Mouse (Mus musculus) liver, postnatal 0 days (tissue): Measurements from ENCODE around the gene Lysmd3. TPM values are rescaled to one million over a fixed set of nuclear protein-coding genes. Genes with fewer than 3 reads are reported as not detected.

Experiments
- ATAC-seq: fragments of 200-750 bp; cut with Nextera tagmentation; 2 replicates; pipeline ENCODE4 v1.8.0; 2017; ENCODE audit warnings: mild to moderate bottlenecking, moderate library complexity
- DNase-seq: peaks from one replicate; pipeline ENCODE4 v3.0.0-alpha.2; 2016
- H3K27ac ChIP-seq: fragments of 300-500 bp; sonication (generic); 2 replicates; pipeline ENCODE4 v1.5.1; 2014; ENCODE audit warnings: antibody characterized with exemption, moderate library complexity, mild to moderate bottlenecking, low read depth
- H3K27me3 ChIP-seq: fragments of 300-500 bp; sonication (generic); 2 replicates; pipeline ENCODE4 v1.6.1; 2014; ENCODE audit warnings: low read length, control low read depth, mixed read lengths; ENCODE audit not compliant: insufficient read depth
- H3K36me3 ChIP-seq: fragments of 300-500 bp; sonication (generic); replicated peaks from 2 replicates; pipeline ENCODE4 v1.6.1; 2014; ENCODE audit warnings: mild to moderate bottlenecking, control low read depth, low read length, moderate library complexity, mixed read lengths; ENCODE audit not compliant: insufficient read depth
- H3K4me1 ChIP-seq: fragments of 300-500 bp; sonication (generic); 2 replicates; pipeline ENCODE4 v1.6.1; 2014; ENCODE audit warnings: antibody characterized with exemption, mild to moderate bottlenecking, control low read depth; ENCODE audit not compliant: insufficient read depth
- H3K4me2 ChIP-seq: fragments of 300-500 bp; sonication (generic); 2 replicates; pipeline ENCODE4 v1.6.1; 2014; ENCODE audit warnings: low read depth, mild to moderate bottlenecking, low read length, moderate library complexity, mixed read lengths
- H3K4me3 ChIP-seq: fragments of 300-500 bp; sonication (generic); 2 replicates; pipeline ENCODE4 v1.5.1; 2014; ENCODE audit warnings: low read depth, low read length
- H3K9ac ChIP-seq: fragments of 300-500 bp; sonication (generic); replicated peaks from 2 replicates; pipeline ENCODE4 v1.6.1; 2014; ENCODE audit warnings: mild to moderate bottlenecking, moderate library complexity
- H3K9me3 ChIP-seq: fragments of 300-500 bp; sonication (generic); 2 replicates; pipeline ENCODE4 v1.6.1; 2016; ENCODE audit warnings: mild to moderate bottlenecking, control low read depth, low read length, mixed read lengths
- CTCF ChIP-seq: sonication (generic); IDR thresholded peaks from 2 replicates; pipeline ENCODE4 v1.5.1; 2016; ENCODE audit warnings: antibody characterized with exemption, low read depth
- EP300 ChIP-seq: IDR thresholded peaks from 2 replicates; pipeline ENCODE4 v1.6.1; 2016; ENCODE audit warnings: antibody characterized with exemption, low read depth, mild to moderate bottlenecking
- WGBS: fragments of 180-500 bp; shearing (Covaris S2); extraction: QIAGEN DNeasy Blood & Tissue Kit; methylation state at CpG from one replicate; pipeline ENCODE4 v1.1.7; 2014; ENCODE audit not compliant: insufficient replicate concordance; 5-methylcytosine and 5-hydroxymethylcytosine counted together
- polyA plus RNA-seq: library from polyadenylated mRNA; unstranded; fragments of >200 nt; fragmentation: Nextera tagmentation; extraction: Ambion mirVana; gene quantifications from 2 replicates; pipeline ENCODE4 v1.2.1, GENCODE M21; 2015

The Lysmd3 gene
- polyA plus RNA-seq, 1 experiment from 2014 or later = 10.2 TPM

DNA sequence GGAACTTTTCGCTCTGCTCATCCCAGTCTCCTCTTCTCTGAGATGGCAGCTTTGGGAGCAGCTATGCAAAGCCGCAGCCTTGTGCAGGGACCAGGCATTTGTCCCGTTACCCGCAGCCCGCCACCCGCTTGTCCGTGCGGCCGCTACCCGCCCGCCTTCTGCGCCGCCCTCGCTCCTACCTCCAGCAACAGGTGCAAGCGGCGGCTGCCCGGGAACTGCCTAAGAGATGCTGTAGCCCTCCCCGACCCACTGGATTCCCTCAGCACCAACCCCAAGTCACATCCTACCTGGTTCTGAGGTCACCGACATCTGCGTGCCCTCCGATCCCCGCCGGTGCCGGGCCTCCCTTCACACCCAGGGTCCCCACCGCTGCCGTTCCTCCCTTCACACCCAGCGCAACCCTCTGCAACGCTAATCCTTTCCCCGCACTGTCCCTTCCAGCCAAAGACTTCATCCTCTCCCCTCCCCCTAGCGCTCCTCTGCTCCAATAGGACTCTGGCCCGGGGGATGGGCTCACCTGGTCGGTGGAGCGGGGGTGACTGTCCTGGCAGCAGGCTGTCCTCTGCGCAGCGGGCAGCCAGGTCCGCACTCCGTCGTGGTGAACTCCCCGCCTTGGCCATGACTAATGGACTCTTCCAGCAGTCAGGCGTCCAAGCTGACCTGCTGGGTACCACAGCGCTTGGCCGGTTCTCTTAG is 24.6 kb upstream of the Lysmd3 start, which contains the start of gene Adgrv1:
Gene Adgrv1, minus strand, starts transcription at position 435 of the 696 bp plus-strand sequence.
- peaks cover 19% of the 10 kb centered on the region for H3K27me3 ChIP-seq
- no peak within 1 kb of the TSS for H3K27ac ChIP-seq
- H3K36me3 ChIP-seq = no peaks in the 10 kb centered on the region
- no peak for TF ChIP-seq CTCF
- TF ChIP-seq EP300 = no peak
- ATAC-seq (peak; percentile 99), DNase-seq (peak; percentile 74)
- 4% methylated on average over 42 of the region's 42 CpGs for WGBS
- no peak within 1 kb of the TSS for H3K9ac ChIP-seq
- peaks cover 7% of the 10 kb centered on the region; the same call in 1 of the 2 replicates for H3K4me1 ChIP-seq
- peak within 1 kb of the TSS; percentile 19 for H3K4me3 ChIP-seq
- H3K9me3 ChIP-seq = no peaks in the 10 kb centered on the region
- H3K4me2 ChIP-seq = peak within 1 kb of the TSS; percentile 33; the same call in 1 of the 2 replicates

- DNase-seq = no peak
- no peak overlapping the region for H3K4me3 ChIP-seq
- H3K4me2 ChIP-seq = no peak overlapping the region
- no peak overlapping the region for H3K9ac ChIP-seq
- WGBS = 54% methylated on average over 4 of the region's 4 CpGs
- no peaks in the 10 kb centered on the region for H3K36me3 ChIP-seq
- TF ChIP-seq CTCF = no peak
- TF ChIP-seq EP300 = no peak
- H3K4me1 ChIP-seq = no peaks in the 10 kb centered on the region
- no peaks in the 10 kb centered on the region for H3K9me3 ChIP-seq
- H3K27me3 ChIP-seq = no peaks in the 10 kb centered on the region
- no peak overlapping the region for H3K27ac ChIP-seq
- ATAC-seq = no peak
These were observed 17.8 kb upstream of the Lysmd3 start for GRCm38 (mm10) chr13:81639624-81640023.

DNA sequence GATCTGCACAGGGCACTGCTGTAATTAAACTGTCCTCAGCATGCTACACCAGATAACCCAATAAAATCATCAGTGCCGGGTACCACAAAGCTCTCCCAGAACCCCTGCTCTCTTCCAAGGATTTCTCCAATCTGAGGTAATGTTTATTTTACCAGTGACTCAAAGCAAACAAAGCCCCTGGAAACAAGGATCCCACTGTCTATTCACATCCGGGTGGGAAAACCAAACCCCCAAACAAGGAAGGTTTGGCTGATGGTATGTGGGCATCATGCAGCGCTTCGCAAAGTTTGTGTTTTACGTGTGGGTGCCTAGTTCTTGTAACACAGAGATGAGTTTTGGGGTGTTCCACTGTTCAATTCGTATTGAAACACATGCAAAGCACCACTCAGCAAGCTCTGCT is 16.6 kb upstream of the Lysmd3 start:
- no peak for TF ChIP-seq CTCF
- TF ChIP-seq EP300 = no peak
- Histone ChIP-seq H3K27ac (no peak overlapping the region), H3K27me3 (no peaks in the 10 kb centered on the region), H3K9ac (no peak overlapping the region), H3K9me3 (no peaks in the 10 kb centered on the region), H3K4me3 (no peak overlapping the region), H3K4me2 (no peak overlapping the region), H3K4me1 (peaks cover 5% of the 10 kb centered on the region; the same call in 1 of the 2 replicates), H3K36me3 (no peaks in the 10 kb centered on the region)
- DNase-seq = no peak
- ATAC-seq = no peak
- 45% methylated on average over 6 of the region's 6 CpGs for WGBS

DNA sequence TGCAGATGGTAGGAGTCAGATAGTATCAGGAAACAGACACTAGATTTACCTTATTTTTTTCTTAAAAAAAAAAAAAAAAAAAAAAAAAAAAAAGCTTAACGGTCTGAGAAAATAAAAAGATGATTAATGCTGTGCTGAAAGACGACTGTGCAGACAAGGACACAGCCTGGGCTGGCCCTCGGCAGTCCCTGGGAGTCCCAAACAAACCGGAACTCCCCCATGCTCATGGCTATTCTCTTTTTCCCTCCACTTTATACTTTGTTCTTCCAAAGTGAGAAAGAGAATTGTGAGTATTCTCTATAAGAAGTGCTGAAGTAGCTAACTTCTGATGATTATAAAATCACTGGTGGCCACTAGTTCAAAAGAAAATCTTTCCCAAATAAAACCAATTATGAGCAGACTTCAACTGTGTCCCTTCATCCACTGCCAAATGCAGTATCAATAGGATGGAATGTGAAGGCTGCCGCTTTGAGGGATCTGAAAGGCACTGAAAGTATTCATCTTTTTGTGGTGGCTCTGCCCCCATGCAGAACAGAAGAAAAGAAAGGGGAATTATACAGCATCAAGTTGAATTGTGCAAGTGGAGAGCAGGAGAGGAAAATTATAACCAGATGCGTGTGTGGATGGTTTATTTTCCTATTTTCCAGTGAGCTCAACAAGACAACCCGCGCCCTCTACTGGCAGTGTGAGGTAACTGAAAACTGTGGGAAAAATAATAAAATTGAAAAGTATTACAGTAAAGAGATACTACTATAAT is 16.0 kb upstream of the Lysmd3 start:
- 19% methylated on average over 8 of the region's 8 CpGs for WGBS
- no peaks in the 10 kb centered on the region for H3K27me3 ChIP-seq
- H3K36me3 ChIP-seq = no peaks in the 10 kb centered on the region
- H3K4me1 ChIP-seq = peaks cover 5% of the 10 kb centered on the region; the same call in 1 of the 2 replicates
- no peak for TF ChIP-seq EP300
- peak; percentile 82 for TF ChIP-seq CTCF
- peak; percentile 62 for DNase-seq
- H3K9ac ChIP-seq = no peak overlapping the region
- no peaks in the 10 kb centered on the region for H3K9me3 ChIP-seq
- H3K4me3 ChIP-seq = no peak overlapping the region
- ATAC-seq = no peak
- H3K4me2 ChIP-seq = peak overlapping the region; percentile 26; the same call in 1 of the 2 replicates
- no peak overlapping the region for H3K27ac ChIP-seq

GRCm38 (mm10) chr13:81642491-81643149 is 14.8 kb upstream of the Lysmd3 start:
- Histone ChIP-seq H3K4me2 (peak overlapping the region; percentile 62), H3K9me3 (no peaks in the 10 kb centered on the region), H3K4me1 (peaks cover 7% of the 10 kb centered on the region; the same call in 1 of the 2 replicates), H3K9ac (no peak overlapping the region), H3K27ac (peak overlapping the region; percentile 70; the same call in 1 of the 2 replicates), H3K4me3 (0 out of 2 replicates have a peak overlapping the region, but pooled peaks have one; percentile 2), H3K27me3 (no peaks in the 10 kb centered on the region), H3K36me3 (no peaks in the 10 kb centered on the region)
- no peak for TF ChIP-seq CTCF
- peak; percentile 98 for TF ChIP-seq EP300
- DNase-seq = no peak
- peak; percentile 92 for ATAC-seq
- WGBS = 41% methylated on average over 7 of the region's 7 CpGs
